Mouse (Mus musculus) C2C12 (cell line): ENCODE data around the gene St8sia1. TPM values are rescaled to one million over a fixed set of nuclear protein-coding genes. Genes with fewer than 3 reads are reported as not detected.

Source experiments
- H3K27me3 ChIP-seq: one replicate; pipeline ENCODE4 v1.6.1; 2011; ENCODE audit not compliant: control insufficient read depth, insufficient read depth, insufficient read length
- H3K36me3 ChIP-seq: one replicate; pipeline ENCODE4 v1.6.1; 2011; ENCODE audit not compliant: control insufficient read depth, insufficient read depth
- H3K4me3 ChIP-seq: one replicate; pipeline ENCODE4 v1.5.1; 2011; ENCODE audit warnings: mild to moderate bottlenecking, control low read depth; ENCODE audit not compliant: poor library complexity, insufficient read depth, severe bottlenecking
- H3K79me2 ChIP-seq: one replicate; pipeline ENCODE4 v1.6.1; 2011; ENCODE audit not compliant: control insufficient read depth, insufficient read depth
- H3K79me3 ChIP-seq: one replicate; pipeline ENCODE4 v1.6.1; 2011; ENCODE audit warnings: low read depth, control low read depth
- H3ac ChIP-seq: one replicate; pipeline ENCODE3; 2011; ENCODE audit warnings: low read depth; ENCODE audit not compliant: control insufficient read depth, insufficient read length
- CEBPB ChIP-seq: IDR thresholded peaks from one replicate; pipeline ENCODE4 v1.6.1; 2011; ENCODE audit warnings: low read depth, mild to moderate bottlenecking, control low read depth, moderate library complexity
- CTCF ChIP-seq: IDR thresholded peaks from one replicate; pipeline ENCODE4 v1.5.1; 2011; ENCODE audit not compliant: control insufficient read depth, insufficient read depth, insufficient read length
- FOSL1 ChIP-seq: IDR thresholded peaks from one replicate; pipeline ENCODE4 v1.8.0; 2011; ENCODE audit warnings: mild to moderate bottlenecking, low read length; ENCODE audit not compliant: poor library complexity, insufficient read depth, severe bottlenecking
- MAX ChIP-seq: IDR thresholded peaks from one replicate; pipeline ENCODE4 v1.6.1; 2011; ENCODE audit warnings: mild to moderate bottlenecking, control low read depth
- MYOD1 ChIP-seq: IDR thresholded peaks from one replicate; pipeline ENCODE4 v1.6.1; 2011; ENCODE audit warnings: low read depth; ENCODE audit not compliant: control insufficient read depth, insufficient read length
- MYOG ChIP-seq: IDR thresholded peaks from one replicate; pipeline ENCODE4 v1.6.1; 2011; ENCODE audit not compliant: control insufficient read depth, insufficient read length; ENCODE audit errors: extremely low read depth
- USF1 ChIP-seq: IDR thresholded peaks from one replicate; pipeline ENCODE4 v1.6.1; 2011; ENCODE audit warnings: low read depth, mild to moderate bottlenecking, control low read depth, moderate library complexity
- polyA plus RNA-seq: library from polyadenylated mRNA; unstranded; fragments of >200 nt; fragmentation: generic; extraction: Trizol; gene quantifications from one replicate; pipeline ENCODE4 v1.2.1, GENCODE M21; 2012; ENCODE audit warnings: missing spikeins

The St8sia1 gene
- polyA plus RNA-seq, 1 experiment, result not detected

DNA sequence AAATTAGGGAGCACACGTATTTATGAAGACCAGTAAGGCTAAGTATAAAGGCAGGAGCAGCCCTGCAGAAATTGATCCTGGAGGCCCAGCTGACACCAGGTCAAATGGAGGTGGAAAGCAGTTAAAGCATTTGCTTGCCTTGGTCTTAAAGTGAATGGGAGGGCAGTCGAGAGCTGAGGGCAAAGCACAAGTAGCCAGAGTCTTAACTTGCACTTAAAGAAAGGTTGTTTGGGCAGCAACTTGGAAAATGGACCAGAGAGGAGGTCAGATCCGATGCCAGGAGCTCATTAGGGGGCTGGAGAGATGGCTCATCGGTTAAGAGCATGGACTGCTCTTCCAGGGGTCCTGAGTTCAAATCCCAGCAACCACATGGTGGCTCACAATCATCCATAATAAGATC, 70.5 kb downstream of the St8sia1 start:
- H3K36me3 ChIP-seq, result no peaks in the 10 kb centered on the region
- TF ChIP-seq USF1 (no peak), CEBPB (no peak), MYOD1 (no peak), MYOG (no peak), MAX (no peak), FOSL1 (no peak), CTCF (no peak)
- no peaks in the 10 kb centered on the region for H3K79me3 ChIP-seq
- no peaks in the 10 kb centered on the region for H3K79me2 ChIP-seq
- no peak overlapping the region for H3ac ChIP-seq
- H3K4me3 ChIP-seq, result no peak overlapping the region
- H3K27me3 ChIP-seq, result no peaks in the 10 kb centered on the region

DNA sequence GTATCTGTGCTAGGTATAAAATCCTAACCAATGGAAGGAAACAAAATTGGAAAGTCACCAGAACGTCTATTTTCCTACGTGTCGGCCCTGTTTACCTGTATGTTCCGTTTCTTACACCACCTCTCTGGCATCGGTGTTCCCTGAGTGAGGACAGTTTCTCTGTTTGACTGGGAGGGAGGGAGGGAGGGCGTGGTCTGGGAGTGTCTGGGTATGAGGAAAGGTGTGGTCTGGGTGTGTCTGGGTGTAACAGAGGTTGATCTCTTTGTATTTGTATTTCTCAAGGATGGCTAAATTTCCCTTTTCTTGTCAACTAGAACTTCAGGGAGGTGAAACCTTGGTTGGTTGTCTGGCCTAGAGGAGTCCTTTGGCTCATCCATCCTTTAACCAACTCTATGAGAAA, 73.9 kb downstream of the St8sia1 start:
- TF ChIP-seq CEBPB (no peak), USF1 (no peak), CTCF (no peak), MAX (no peak), MYOG (no peak), MYOD1 (no peak), FOSL1 (no peak)
- H3K79me2 ChIP-seq, result no peaks in the 10 kb centered on the region
- no peak overlapping the region for H3K4me3 ChIP-seq
- H3K79me3 ChIP-seq, result no peaks in the 10 kb centered on the region
- no peaks in the 10 kb centered on the region for H3K27me3 ChIP-seq
- no peak overlapping the region for H3ac ChIP-seq
- no peaks in the 10 kb centered on the region for H3K36me3 ChIP-seq

GRCm38 (mm10) chr6:142888970-142889740, 75.1 kb downstream of the St8sia1 start:
- TF ChIP-seq USF1, result no peak
- no peak for TF ChIP-seq FOSL1
- TF ChIP-seq CEBPB, result no peak
- TF ChIP-seq MAX, result no peak
- no peak for TF ChIP-seq CTCF
- TF ChIP-seq MYOD1, result no peak
- TF ChIP-seq MYOG, result no peak
- no peaks in the 10 kb centered on the region for H3K79me3 ChIP-seq
- no peaks in the 10 kb centered on the region for H3K36me3 ChIP-seq
- H3K79me2 ChIP-seq, result no peaks in the 10 kb centered on the region
- H3K4me3 ChIP-seq, result no peak overlapping the region
- no peak overlapping the region for H3ac ChIP-seq
- no peaks in the 10 kb centered on the region for H3K27me3 ChIP-seq

DNA sequence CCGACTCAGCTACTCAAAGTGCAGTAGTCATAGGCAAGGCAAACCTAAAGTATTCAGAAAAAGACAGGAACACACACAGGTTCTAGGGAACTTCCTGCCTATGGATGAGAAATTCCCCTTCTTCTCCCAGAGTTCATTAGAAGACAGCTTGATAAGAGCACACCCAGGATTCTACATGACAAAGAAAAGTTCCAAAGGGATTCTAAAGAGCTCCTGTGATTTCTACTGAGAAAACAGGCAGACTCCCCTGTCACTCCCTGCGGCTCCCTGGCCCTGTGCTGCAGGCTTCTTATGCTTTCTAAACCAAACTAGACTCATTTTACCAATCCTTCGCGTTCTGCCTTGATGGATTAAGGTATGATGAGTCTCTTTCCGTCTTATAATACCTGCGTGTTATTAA, 75.9 kb downstream of the St8sia1 start:
- no peaks in the 10 kb centered on the region for H3K79me2 ChIP-seq
- H3K4me3 ChIP-seq, result no peak overlapping the region
- H3ac ChIP-seq, result no peak overlapping the region
- no peaks in the 10 kb centered on the region for H3K27me3 ChIP-seq
- TF ChIP-seq FOSL1 (no peak), MYOD1 (no peak), USF1 (no peak), CTCF (no peak), CEBPB (no peak), MYOG (no peak), MAX (no peak)
- H3K79me3 ChIP-seq, result no peaks in the 10 kb centered on the region
- no peaks in the 10 kb centered on the region for H3K36me3 ChIP-seq

DNA sequence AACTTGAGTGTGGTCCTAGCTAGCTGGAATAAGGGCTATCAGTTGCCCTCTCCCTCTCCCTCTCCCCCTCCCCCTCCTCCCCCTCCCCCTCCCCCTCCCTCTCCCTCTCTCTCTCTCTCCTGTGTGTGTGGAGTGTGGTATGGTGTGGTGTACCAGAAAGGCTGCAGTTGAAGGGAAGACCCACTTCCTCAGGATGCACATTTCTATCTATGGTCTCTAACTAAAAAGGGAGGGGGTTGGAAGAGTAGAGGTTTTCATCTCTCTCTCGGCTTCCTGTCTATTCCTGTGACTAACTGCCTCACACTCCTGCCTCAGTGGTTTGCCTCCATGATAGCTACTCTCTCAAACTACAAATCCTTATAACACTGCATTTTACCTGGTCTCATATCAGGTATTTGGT, 76.9 kb downstream of the St8sia1 start:
- TF ChIP-seq CEBPB (no peak), USF1 (no peak), MAX (no peak), MYOD1 (no peak), CTCF (no peak), MYOG (no peak), FOSL1 (no peak)
- Histone ChIP-seq H3ac (no peak overlapping the region), H3K79me3 (no peaks in the 10 kb centered on the region), H3K4me3 (no peak overlapping the region), H3K79me2 (no peaks in the 10 kb centered on the region), H3K27me3 (no peaks in the 10 kb centered on the region), H3K36me3 (no peaks in the 10 kb centered on the region)

DNA sequence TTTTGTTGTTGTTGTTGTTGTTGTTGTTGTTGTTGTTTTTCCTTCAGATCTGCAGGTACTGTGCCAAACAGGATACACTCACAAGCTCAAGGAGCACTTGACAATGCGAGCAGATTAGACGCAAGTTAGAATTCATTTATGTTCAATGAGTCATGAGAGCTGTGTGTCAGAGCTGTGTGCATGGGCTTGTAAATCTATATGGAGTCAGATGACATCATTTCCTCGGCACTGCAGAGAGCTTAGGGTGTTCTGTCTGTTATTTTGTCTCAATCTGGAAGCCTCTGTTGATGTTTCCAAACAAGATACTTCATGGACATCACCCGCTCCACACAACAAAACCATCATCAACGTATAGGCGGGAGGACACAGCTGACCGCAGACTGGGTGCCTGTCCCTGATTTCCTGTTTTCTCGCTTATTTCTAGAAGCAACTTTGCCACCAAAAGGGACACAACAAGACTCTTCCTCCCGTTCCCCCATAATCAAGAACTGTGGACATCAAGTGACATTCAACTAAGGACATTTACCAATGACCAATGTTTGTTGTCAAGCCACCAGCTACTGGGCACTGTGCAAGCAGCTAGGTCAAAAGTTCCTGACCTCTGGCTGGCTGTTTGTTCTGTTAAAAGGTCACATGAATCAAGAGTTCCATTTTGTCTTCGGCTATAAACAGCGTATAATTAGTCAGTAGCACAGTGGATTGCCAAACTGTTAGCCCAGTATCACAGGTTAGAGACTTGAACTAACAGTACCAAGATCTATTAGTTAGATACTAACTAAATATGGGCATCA, 78.7 kb downstream of the St8sia1 start:
- H3K79me3 ChIP-seq, result no peaks in the 10 kb centered on the region
- TF ChIP-seq USF1, result no peak
- TF ChIP-seq MAX, result no peak
- no peak for TF ChIP-seq CEBPB
- TF ChIP-seq MYOD1, result no peak
- TF ChIP-seq CTCF, result no peak
- TF ChIP-seq MYOG, result no peak
- no peak for TF ChIP-seq FOSL1
- H3K36me3 ChIP-seq, result no peaks in the 10 kb centered on the region
- H3K79me2 ChIP-seq, result no peaks in the 10 kb centered on the region
- H3ac ChIP-seq, result no peak overlapping the region
- no peaks in the 10 kb centered on the region for H3K27me3 ChIP-seq
- H3K4me3 ChIP-seq, result no peak overlapping the region
